Mouse (Mus musculus): ENCODE data around the gene Pik3cg. TPM values are rescaled to one million over a fixed set of nuclear protein-coding genes. Genes with fewer than 3 reads are reported as not detected.

Pik3cg gene
- polyA plus RNA-seq, 1 experiment from 2014 or later, result 3.3 TPM

GRCm38 (mm10) chr12:32174437-32174836 lies 34.0 kb downstream of the Pik3cg start:
- no peak overlapping the region for H3K9ac ChIP-seq
- no peaks in the 10 kb centered on the region for H3K4me1 ChIP-seq
- no peak overlapping the region for H3K4me2 ChIP-seq
- H3K36me3 ChIP-seq, result no peaks in the 10 kb centered on the region
- H3K27ac ChIP-seq, result no peak overlapping the region
- no peak for ATAC-seq (ENCODE audit: insufficient number of reproducible peaks, low FRiP score, low TSS enrichment, low read depth)
- no peak overlapping the region for H3K4me3 ChIP-seq
- no peaks in the 10 kb centered on the region for H3K9me3 ChIP-seq
- 0 out of 2 replicates have a peak, but pooled peaks cover 3% of the 10 kb centered on the region for H3K27me3 ChIP-seq
- 89% methylated on average over 6 of the region's 6 CpGs for WGBS

- H3K27me3 ChIP-seq, result 0 out of 2 replicates have a peak, but pooled peaks cover 3% of the 10 kb centered on the region
- no peaks in the 10 kb centered on the region for H3K4me1 ChIP-seq
- H3K4me3 ChIP-seq, result no peak overlapping the region
- no peak overlapping the region for H3K27ac ChIP-seq
- no peak overlapping the region for H3K4me2 ChIP-seq
- no peaks in the 10 kb centered on the region for H3K36me3 ChIP-seq
- no peak for ATAC-seq (ENCODE audit: insufficient number of reproducible peaks, low FRiP score, low TSS enrichment, low read depth)
- H3K9me3 ChIP-seq, result no peaks in the 10 kb centered on the region
- 87% methylated on average over 7 of the region's 7 CpGs for WGBS
- no peak overlapping the region for H3K9ac ChIP-seq
Measured at GRCm38 (mm10) chr12:32172826-32173225, 35.6 kb downstream of the Pik3cg start.

- H3K4me3 ChIP-seq, result no peak overlapping the region
- H3K27me3 ChIP-seq, result peaks cover 3% of the 10 kb centered on the region; the same call in 1 of the 2 replicates
- 9% methylated on average over 5 of the region's 5 CpGs for WGBS
- H3K4me2 ChIP-seq, result no peak overlapping the region
- ATAC-seq (ENCODE audit: insufficient number of reproducible peaks, low FRiP score, low TSS enrichment, low read depth), result no peak
- H3K4me1 ChIP-seq, result no peaks in the 10 kb centered on the region
- no peaks in the 10 kb centered on the region for H3K9me3 ChIP-seq
- no peak overlapping the region for H3K27ac ChIP-seq
- H3K9ac ChIP-seq, result no peak overlapping the region
- H3K36me3 ChIP-seq, result no peaks in the 10 kb centered on the region
Measured at GRCm38 (mm10) chr12:32169164-32169563, 39.3 kb downstream of the Pik3cg start.

GRCm38 (mm10) chr12:32168751-32169150 lies 39.7 kb downstream of the Pik3cg start:
- peaks cover 3% of the 10 kb centered on the region; the same call in 1 of the 2 replicates for H3K27me3 ChIP-seq
- H3K4me2 ChIP-seq, result no peak overlapping the region
- 21% methylated on average over 3 of the region's 3 CpGs for WGBS
- no peak overlapping the region for H3K9ac ChIP-seq
- no peak overlapping the region for H3K4me3 ChIP-seq
- H3K27ac ChIP-seq, result no peak overlapping the region
- no peaks in the 10 kb centered on the region for H3K36me3 ChIP-seq
- no peak for ATAC-seq (ENCODE audit: insufficient number of reproducible peaks, low FRiP score, low TSS enrichment, low read depth)
- H3K9me3 ChIP-seq, result no peaks in the 10 kb centered on the region
- no peaks in the 10 kb centered on the region for H3K4me1 ChIP-seq

- WGBS, result 80% methylated on average over 2 of the region's 2 CpGs
- H3K4me1 ChIP-seq, result no peaks in the 10 kb centered on the region
- ATAC-seq (ENCODE audit: insufficient number of reproducible peaks, low FRiP score, low TSS enrichment, low read depth), result no peak
- H3K36me3 ChIP-seq, result no peaks in the 10 kb centered on the region
- no peak overlapping the region for H3K4me2 ChIP-seq
- H3K27me3 ChIP-seq, result no peaks in the 10 kb centered on the region; the same call in 1 of the 2 replicates
- H3K27ac ChIP-seq, result no peak overlapping the region
- no peaks in the 10 kb centered on the region for H3K9me3 ChIP-seq
- no peak overlapping the region for H3K9ac ChIP-seq
- H3K4me3 ChIP-seq, result no peak overlapping the region
Measured at GRCm38 (mm10) chr12:32163706-32164105, 44.8 kb downstream of the Pik3cg start.

- H3K27ac ChIP-seq, result no peak overlapping the region
- no peak for ATAC-seq (ENCODE audit: insufficient number of reproducible peaks, low FRiP score, low TSS enrichment, low read depth)
- H3K4me2 ChIP-seq, result no peak overlapping the region
- 32% methylated on average over 5 of the region's 5 CpGs for WGBS
- no peaks in the 10 kb centered on the region for H3K36me3 ChIP-seq
- no peak overlapping the region for H3K9ac ChIP-seq
- H3K9me3 ChIP-seq, result no peaks in the 10 kb centered on the region
- H3K4me1 ChIP-seq, result no peaks in the 10 kb centered on the region
- no peaks in the 10 kb centered on the region for H3K27me3 ChIP-seq
- no peak overlapping the region for H3K4me3 ChIP-seq
Measured at GRCm38 (mm10) chr12:32158757-32159156, 49.7 kb downstream of the Pik3cg start.

GRCm38 (mm10) chr12:32146606-32147005 lies 61.9 kb downstream of the Pik3cg start:
- Histone ChIP-seq H3K9ac (no peak overlapping the region), H3K9me3 (no peaks in the 10 kb centered on the region), H3K27ac (no peak overlapping the region), H3K4me3 (no peak overlapping the region), H3K27me3 (0 out of 2 replicates have a peak, but pooled peaks cover 3% of the 10 kb centered on the region), H3K4me1 (no peaks in the 10 kb centered on the region), H3K36me3 (no peaks in the 10 kb centered on the region), H3K4me2 (no peak overlapping the region)
- no peak for ATAC-seq (ENCODE audit: insufficient number of reproducible peaks, low FRiP score, low TSS enrichment, low read depth)
- 84% methylated on average over 7 of the region's 7 CpGs for WGBS

GRCm38 (mm10) chr12:32145651-32146050 lies 62.8 kb downstream of the Pik3cg start:
- H3K27me3 ChIP-seq, result 0 out of 2 replicates have a peak, but pooled peaks cover 3% of the 10 kb centered on the region
- H3K36me3 ChIP-seq, result no peaks in the 10 kb centered on the region
- H3K4me1 ChIP-seq, result no peaks in the 10 kb centered on the region
- no peak overlapping the region for H3K27ac ChIP-seq
- ATAC-seq (ENCODE audit: insufficient number of reproducible peaks, low FRiP score, low TSS enrichment, low read depth), result no peak
- no peaks in the 10 kb centered on the region for H3K9me3 ChIP-seq
- 77% methylated on average over 4 of the region's 4 CpGs for WGBS
- H3K9ac ChIP-seq, result no peak overlapping the region
- no peak overlapping the region for H3K4me3 ChIP-seq
- no peak overlapping the region for H3K4me2 ChIP-seq

- no peak overlapping the region for H3K4me3 ChIP-seq
- H3K36me3 ChIP-seq, result no peaks in the 10 kb centered on the region
- 0% methylated on average over 5 of the region's 5 CpGs for WGBS
- H3K27me3 ChIP-seq, result 0 out of 2 replicates have a peak, but pooled peaks cover 3% of the 10 kb centered on the region
- H3K9me3 ChIP-seq, result no peaks in the 10 kb centered on the region
- ATAC-seq (ENCODE audit: insufficient number of reproducible peaks, low FRiP score, low TSS enrichment, low read depth), result no peak
- H3K9ac ChIP-seq, result no peak overlapping the region
- no peak overlapping the region for H3K27ac ChIP-seq
- H3K4me2 ChIP-seq, result no peak overlapping the region
- no peaks in the 10 kb centered on the region for H3K4me1 ChIP-seq
Measured at GRCm38 (mm10) chr12:32144513-32144912, 63.9 kb downstream of the Pik3cg start.

GRCm38 (mm10) chr12:32143782-32144181 lies 64.7 kb downstream of the Pik3cg start:
- WGBS, result 53% methylated on average over 5 of the region's 5 CpGs

GRCm38 (mm10) chr12:32143151-32143550 lies 65.3 kb downstream of the Pik3cg start:
- no peak overlapping the region for H3K9ac ChIP-seq
- 0 out of 2 replicates have a peak, but pooled peaks cover 3% of the 10 kb centered on the region for H3K27me3 ChIP-seq
- H3K9me3 ChIP-seq, result no peaks in the 10 kb centered on the region
- H3K36me3 ChIP-seq, result no peaks in the 10 kb centered on the region
- ATAC-seq (ENCODE audit: insufficient number of reproducible peaks, low FRiP score, low TSS enrichment, low read depth), result no peak
- H3K4me3 ChIP-seq, result no peak overlapping the region
- WGBS, result 65% methylated on average over 4 of the region's 4 CpGs
- H3K4me1 ChIP-seq, result 0 out of 2 replicates have a peak, but pooled peaks cover 6% of the 10 kb centered on the region
- no peak overlapping the region for H3K4me2 ChIP-seq
- no peak overlapping the region for H3K27ac ChIP-seq

More at GRCm38 (mm10) chr12:32143782-32144181, 64.7 kb downstream of the Pik3cg start:
- H3K4me3 ChIP-seq, result no peak overlapping the region
- H3K27me3 ChIP-seq, result 0 out of 2 replicates have a peak, but pooled peaks cover 3% of the 10 kb centered on the region
- no peak for ATAC-seq (ENCODE audit: insufficient number of reproducible peaks, low FRiP score, low TSS enrichment, low read depth)
- no peaks in the 10 kb centered on the region for H3K36me3 ChIP-seq
- H3K9ac ChIP-seq, result no peak overlapping the region
- H3K4me2 ChIP-seq, result no peak overlapping the region
- 0 out of 2 replicates have a peak, but pooled peaks cover 2% of the 10 kb centered on the region for H3K4me1 ChIP-seq
- no peaks in the 10 kb centered on the region for H3K9me3 ChIP-seq
- no peak overlapping the region for H3K27ac ChIP-seq

GRCm38 (mm10) chr12:32141766-32142165 lies 66.7 kb downstream of the Pik3cg start:
- Histone ChIP-seq H3K27me3 (0 out of 2 replicates have a peak, but pooled peaks cover 3% of the 10 kb centered on the region), H3K9me3 (no peaks in the 10 kb centered on the region), H3K27ac (no peak overlapping the region), H3K4me1 (0 out of 2 replicates have a peak, but pooled peaks cover 7% of the 10 kb centered on the region), H3K9ac (no peak overlapping the region), H3K36me3 (no peaks in the 10 kb centered on the region), H3K4me3 (no peak overlapping the region), H3K4me2 (no peak overlapping the region)
- no peak for ATAC-seq (ENCODE audit: insufficient number of reproducible peaks, low FRiP score, low TSS enrichment, low read depth)

GRCm38 (mm10) chr12:32138831-32139230 lies 69.6 kb downstream of the Pik3cg start:
- no peak overlapping the region for H3K4me2 ChIP-seq
- WGBS, result 75% methylated on average over 5 of the region's 5 CpGs
- no peak for ATAC-seq (ENCODE audit: insufficient number of reproducible peaks, low FRiP score, low TSS enrichment, low read depth)

More at GRCm38 (mm10) chr12:32138831-32139230, 69.6 kb downstream of the Pik3cg start:
- H3K9me3 ChIP-seq, result no peaks in the 10 kb centered on the region
- no peaks in the 10 kb centered on the region for H3K27me3 ChIP-seq
- H3K27ac ChIP-seq, result no peak overlapping the region
- 0 out of 2 replicates have a peak, but pooled peaks cover 7% of the 10 kb centered on the region for H3K4me1 ChIP-seq
- no peak overlapping the region for H3K4me3 ChIP-seq
- H3K36me3 ChIP-seq, result no peaks in the 10 kb centered on the region
- no peak overlapping the region for H3K9ac ChIP-seq
